Mouse (Mus musculus) midbrain, embryonic 13.5 days (tissue): ENCODE measurements at regions not wholly inside any gene's neighbourhood (a gene's known extent, or its start where the extent isn't known, plus 50 kb on each side); places are given as distances from the start of the nearest gene placed in this dataset.

ENCODE experiments used
- ATAC-seq: fragments of 200-750 bp; cut with Nextera tagmentation; 2 replicates; pipeline ENCODE4 v1.8.0; 2017; ENCODE audit warnings: mild to moderate bottlenecking, moderate TSS enrichment, moderate library complexity
- H3K27ac ChIP-seq: fragments of 300-500 bp; sonication (generic); 2 replicates; pipeline ENCODE4 v1.5.1; 2015; ENCODE audit warnings: inconsistent platforms, mild to moderate bottlenecking, moderate library complexity
- H3K27me3 ChIP-seq: fragments of 300-500 bp; sonication (generic); 2 replicates; pipeline ENCODE4 v1.6.1; 2015; ENCODE audit warnings: mild to moderate bottlenecking, inconsistent platforms
- H3K36me3 ChIP-seq: fragments of 300-500 bp; sonication (generic); 2 replicates; pipeline ENCODE4 v1.6.1; 2015; ENCODE audit warnings: mild to moderate bottlenecking, inconsistent platforms
- H3K4me1 ChIP-seq: fragments of 300-500 bp; sonication (generic); replicated peaks from 2 replicates; pipeline ENCODE4 v1.6.1; 2015; ENCODE audit warnings: inconsistent platforms
- H3K4me2 ChIP-seq: fragments of 300-500 bp; sonication (generic); replicated peaks from 2 replicates; pipeline ENCODE4 v1.6.1; 2015; ENCODE audit warnings: moderate library complexity, mild to moderate bottlenecking, inconsistent platforms
- H3K4me3 ChIP-seq: fragments of 300-500 bp; sonication (generic); replicated peaks from 2 replicates; pipeline ENCODE4 v1.5.1; 2015; ENCODE audit warnings: mild to moderate bottlenecking, inconsistent platforms
- H3K9ac ChIP-seq: fragments of 300-500 bp; sonication (generic); replicated peaks from 2 replicates; pipeline ENCODE4 v1.6.1; 2015; ENCODE audit warnings: mild to moderate bottlenecking, inconsistent platforms
- H3K9me3 ChIP-seq: fragments of 300-500 bp; sonication (generic); 2 replicates; pipeline ENCODE4 v1.6.1; 2016; ENCODE audit warnings: mild to moderate bottlenecking, inconsistent platforms
- WGBS: fragments of 180-500 bp; shearing (Covaris S2); methylation state at CpG from one replicate; pipeline ENCODE4 v1.1.7; 2015; 5-methylcytosine and 5-hydroxymethylcytosine counted together

DNA sequence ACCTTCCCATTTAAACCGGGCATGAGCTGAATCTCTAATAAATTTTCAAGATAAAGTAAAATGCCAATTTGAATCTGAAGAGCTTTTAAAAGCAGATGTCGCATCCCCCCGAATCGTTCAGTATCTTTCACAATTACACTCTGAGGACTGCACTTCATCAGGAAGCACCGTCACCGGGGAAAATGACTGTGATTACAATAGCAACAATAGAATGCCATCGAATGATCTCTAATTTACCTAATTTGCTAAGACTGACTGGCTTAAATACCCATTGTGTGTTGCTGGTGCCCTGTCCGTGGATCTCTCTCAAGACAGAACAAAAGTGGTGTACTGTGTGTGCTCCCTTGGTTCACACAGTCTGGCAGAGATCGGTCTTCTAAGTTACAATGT is 62.1 kb upstream of the Sox4 start:
- peak overlapping the region; percentile 48 for H3K4me2 ChIP-seq
- H3K27ac ChIP-seq, result peak overlapping the region; percentile 94
- H3K36me3 ChIP-seq, result no peaks in the 10 kb centered on the region
- H3K4me1 ChIP-seq, result peaks cover 42% of the 10 kb centered on the region
- peak; percentile 80 for ATAC-seq
- H3K4me3 ChIP-seq, result peak overlapping the region; percentile 28
- H3K9me3 ChIP-seq, result no peaks in the 10 kb centered on the region
- peak overlapping the region; percentile 36 for H3K9ac ChIP-seq
- H3K27me3 ChIP-seq, result no peaks in the 10 kb centered on the region
- WGBS, result 5% methylated on average over 9 of the region's 9 CpGs

DNA sequence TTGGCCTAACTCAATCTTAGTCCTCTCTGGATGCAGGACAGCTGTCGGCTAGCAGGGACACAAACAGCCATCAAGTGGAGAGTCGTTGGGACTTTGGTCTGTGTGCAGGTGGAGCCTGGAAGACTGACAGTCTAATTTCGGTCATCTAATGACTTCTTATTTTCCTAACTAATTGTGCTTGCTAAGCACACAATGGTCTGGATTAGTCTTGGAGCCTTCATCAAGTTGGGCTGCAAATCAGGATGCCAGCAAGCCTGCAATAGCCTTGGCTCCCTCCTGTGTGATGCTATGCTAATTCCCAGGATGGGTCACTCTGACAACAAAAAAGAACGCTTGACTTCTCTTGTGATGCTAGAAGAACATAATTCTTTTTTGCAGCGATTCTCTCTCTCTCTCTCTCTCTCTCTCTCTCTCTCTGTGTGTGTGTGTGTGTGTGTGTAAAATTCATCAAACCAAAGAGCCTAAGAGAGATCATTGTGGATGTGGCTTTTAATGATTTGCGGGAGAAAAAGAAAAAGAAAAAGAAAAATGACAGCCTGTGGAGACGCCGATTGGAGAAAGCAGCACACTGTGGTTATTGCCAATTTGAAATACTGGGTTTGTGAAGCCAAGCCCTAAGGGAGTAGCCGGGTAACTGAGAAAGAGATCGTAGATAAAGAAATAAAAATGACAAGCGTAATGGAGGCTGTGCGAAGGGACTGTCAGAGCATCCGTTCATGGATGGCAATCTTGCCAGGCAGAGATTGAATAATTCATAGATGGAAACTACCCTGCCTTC is 61.5 kb upstream of the Sox4 start:
- peak overlapping the region; percentile 36 for H3K9ac ChIP-seq
- 6% methylated on average over 13 of the region's 13 CpGs for WGBS
- H3K36me3 ChIP-seq, result no peaks in the 10 kb centered on the region
- peak; percentile 84 for ATAC-seq
- no peaks in the 10 kb centered on the region for H3K27me3 ChIP-seq
- H3K9me3 ChIP-seq, result no peaks in the 10 kb centered on the region
- peak overlapping the region; percentile 48 for H3K4me2 ChIP-seq
- H3K4me3 ChIP-seq, result peak overlapping the region; percentile 28
- peak overlapping the region; percentile 94 for H3K27ac ChIP-seq
- H3K4me1 ChIP-seq, result peaks cover 42% of the 10 kb centered on the region

DNA sequence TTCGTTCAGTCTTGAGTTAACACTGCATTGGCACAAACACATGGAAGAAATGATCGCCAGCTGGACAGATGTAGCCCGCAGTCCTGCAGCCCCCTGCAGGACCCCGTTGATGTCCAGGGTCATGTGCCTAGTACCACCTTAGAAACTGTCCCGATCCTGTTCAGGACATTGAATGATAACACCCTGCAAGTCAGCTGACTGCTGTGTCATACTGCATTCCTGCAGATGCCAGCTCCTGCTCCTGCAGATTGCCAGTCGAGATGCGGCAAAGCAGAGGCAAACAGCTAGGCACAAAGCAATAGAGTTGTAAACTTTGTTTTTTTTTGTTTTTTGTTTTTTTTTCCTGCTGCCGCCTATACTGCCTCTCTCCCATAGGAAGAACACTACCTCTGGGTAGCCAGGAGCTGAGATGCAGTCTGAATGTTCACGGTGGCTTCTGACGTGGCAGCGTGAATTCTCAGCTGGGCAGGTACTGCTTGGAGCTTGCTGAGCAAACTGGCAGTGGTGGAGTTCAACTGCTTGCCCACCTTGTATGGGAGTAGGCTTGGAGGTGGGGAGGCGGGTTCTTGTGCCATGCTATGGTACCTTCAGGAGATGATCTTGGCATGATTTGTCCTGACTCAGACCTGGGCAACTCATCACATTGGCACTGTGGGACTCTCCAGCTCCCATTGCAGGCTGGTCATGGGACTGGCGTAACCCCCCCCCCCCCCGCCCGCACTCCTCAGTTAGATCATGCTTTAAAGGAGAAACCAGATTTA is 60.7 kb upstream of the Sox4 start:
- Histone ChIP-seq H3K4me2 (peak overlapping the region; percentile 48), H3K27ac (peak overlapping the region; percentile 94), H3K27me3 (no peaks in the 10 kb centered on the region), H3K4me1 (peaks cover 42% of the 10 kb centered on the region), H3K36me3 (no peaks in the 10 kb centered on the region), H3K9me3 (no peaks in the 10 kb centered on the region), H3K9ac (peak overlapping the region; percentile 36), H3K4me3 (peak overlapping the region; percentile 28)
- ATAC-seq, result peak; percentile 51
- WGBS, result 52% methylated on average over 15 of the region's 15 CpGs

DNA sequence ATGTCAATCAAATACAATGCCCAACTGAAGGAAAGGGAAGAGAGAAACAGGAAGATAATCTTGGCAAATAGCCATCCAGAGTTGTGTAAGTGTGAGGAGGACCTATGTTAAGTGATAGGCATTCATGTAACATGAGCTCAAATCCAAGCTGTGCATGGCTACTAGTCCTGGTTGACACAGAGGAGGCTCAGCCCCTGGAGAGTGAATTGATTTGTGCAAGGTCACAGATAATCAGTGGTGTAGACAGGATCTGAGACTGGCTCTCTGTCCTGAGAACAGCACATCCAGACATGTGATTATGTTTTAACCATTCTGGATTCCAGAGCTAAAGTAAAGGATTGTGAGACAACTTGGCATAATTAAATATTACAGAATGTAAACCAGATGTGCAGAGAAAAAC is 53.0 kb upstream of the Sox4 start:
- Histone ChIP-seq H3K4me2 (no peak overlapping the region), H3K9me3 (no peaks in the 10 kb centered on the region), H3K4me3 (no peak overlapping the region), H3K27me3 (no peaks in the 10 kb centered on the region), H3K36me3 (no peaks in the 10 kb centered on the region), H3K9ac (no peak overlapping the region), H3K27ac (no peak overlapping the region), H3K4me1 (no peaks in the 10 kb centered on the region)
- ATAC-seq, result no peak
